Mouse (Mus musculus): ENCODE results near the gene Trip10. TPM values are rescaled to one million over a fixed set of nuclear protein-coding genes. Genes with fewer than 3 reads are reported as not detected.

Gene Trip10
- total and polyA plus RNA-seq, 2 experiments: 5.1 to 7.2 TPM

DNA sequence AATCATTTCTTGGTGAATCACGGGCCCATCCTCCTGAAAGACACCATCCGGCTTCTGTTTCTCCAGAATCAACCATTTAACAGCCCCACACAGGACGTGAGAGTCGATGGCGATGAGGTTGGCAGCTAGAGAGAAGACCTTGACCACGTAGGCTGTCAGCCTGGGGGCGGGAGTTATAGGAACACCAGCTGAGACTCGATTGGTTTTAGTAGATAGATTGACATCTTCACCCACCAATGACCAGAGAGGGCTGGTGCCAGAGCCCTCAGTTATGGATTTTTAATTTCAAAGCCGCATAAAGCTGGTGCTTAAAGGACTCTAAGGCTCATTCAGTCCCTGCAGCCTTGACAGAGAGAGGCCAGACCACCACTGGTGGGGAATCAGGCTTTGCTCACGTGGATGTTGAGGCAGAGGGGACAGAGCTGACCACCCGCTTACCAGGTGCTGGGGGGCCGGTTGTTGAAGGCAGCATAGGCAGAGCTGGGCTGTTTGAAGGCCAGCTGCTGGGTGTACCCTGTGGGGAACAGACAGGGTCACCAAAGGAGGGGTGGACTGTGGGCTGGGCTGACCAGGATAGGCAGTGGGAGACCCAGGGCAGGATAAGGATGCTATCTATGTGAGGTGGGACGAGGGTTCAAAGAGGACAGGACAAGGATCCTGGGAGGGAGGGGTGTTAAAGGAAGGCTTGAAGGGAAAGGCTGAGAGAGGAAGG lies 34.4 kb upstream of the Trip10 start:
- Histone ChIP-seq H3K36me3 (ENCODE audit: control insufficient read depth, insufficient read depth, low read length) (peaks cover 91% of the 10 kb centered on the region), H3K27me3 (ENCODE audit: control insufficient read depth, insufficient read depth, low read length) (no peaks in the 10 kb centered on the region), H3K79me2 (ENCODE audit: control insufficient read depth, insufficient read depth, low read length) (no peaks in the 10 kb centered on the region), H3K9ac (ENCODE audit: low read depth, low read length) (no peak overlapping the region), H3K4me1 (ENCODE audit: control insufficient read depth, insufficient read depth, low read length) (peaks cover 22% of the 10 kb centered on the region), H3K27ac (replicated peaks; ENCODE audit: insufficient read depth, low read depth, low read length) (no peak overlapping the region), H3K4me3 (ENCODE audit: insufficient read depth, low read depth, low read length) (no peak overlapping the region)
- WGBS: 41% methylated on average over 13 of the region's 13 CpGs
- TF ChIP-seq CTCF (IDR thresholded peaks at IDR 0.05; ENCODE audit: low read depth, low read length) (no peak), POLR2A (IDR thresholded peaks at IDR 0.05; ENCODE audit: extremely low read depth, insufficient read depth, low read length) (no peak)
- no peak for DNase-seq (ENCODE audit: extremely low read depth, low read depth, low spot score)

DNA sequence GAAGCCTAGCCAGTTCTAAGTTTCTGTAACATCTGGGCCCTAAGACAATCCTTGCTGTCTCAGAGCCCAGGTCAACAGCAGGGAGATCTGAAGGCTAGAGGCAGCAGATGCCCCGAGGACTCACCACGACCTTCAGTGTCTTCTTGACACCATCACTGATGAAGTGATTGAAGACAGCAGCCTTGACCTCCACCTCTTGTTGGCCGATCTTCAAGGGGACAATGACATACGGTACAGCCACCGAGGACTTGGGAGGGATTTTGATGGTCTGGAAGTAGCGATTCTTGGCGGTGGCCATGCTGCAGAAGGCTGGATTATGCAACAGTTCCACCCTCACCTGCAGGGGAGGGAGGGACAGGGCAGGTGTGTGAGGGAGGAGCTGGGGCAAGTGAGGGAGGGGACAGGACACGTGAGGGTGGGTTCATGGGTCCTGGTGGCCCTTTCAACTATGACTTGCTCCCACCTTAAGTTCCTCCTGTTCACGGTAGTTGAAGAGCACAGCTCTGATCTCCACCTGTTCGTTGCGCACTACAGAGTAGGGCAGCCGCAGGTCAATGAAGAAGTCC lies 30.8 kb upstream of the Trip10 start:
- H3K4me3 ChIP-seq (ENCODE audit: insufficient read depth, low read depth, low read length): no peak overlapping the region
- peak; percentile 40 for DNase-seq (ENCODE audit: extremely low read depth, low read depth, low spot score)
- no peaks in the 10 kb centered on the region for H3K27me3 ChIP-seq (ENCODE audit: control insufficient read depth, insufficient read depth, low read length)
- 0 out of 2 replicates have a peak overlapping the region, but pooled peaks have one; percentile 10 for H3K9ac ChIP-seq (ENCODE audit: low read depth, low read length)
- H3K27ac ChIP-seq (replicated peaks; ENCODE audit: insufficient read depth, low read depth, low read length): no peak overlapping the region
- peaks cover 29% of the 10 kb centered on the region for H3K4me1 ChIP-seq (ENCODE audit: control insufficient read depth, insufficient read depth, low read length)
- no peaks in the 10 kb centered on the region for H3K79me2 ChIP-seq (ENCODE audit: control insufficient read depth, insufficient read depth, low read length)
- TF ChIP-seq CTCF (IDR thresholded peaks at IDR 0.05; ENCODE audit: low read depth, low read length) (no peak), POLR2A (IDR thresholded peaks at IDR 0.05; ENCODE audit: extremely low read depth, insufficient read depth, low read length) (no peak)
- H3K36me3 ChIP-seq (ENCODE audit: control insufficient read depth, insufficient read depth, low read length): peaks cover 88% of the 10 kb centered on the region
- 42% methylated on average over 12 of the region's 12 CpGs for WGBS

DNA sequence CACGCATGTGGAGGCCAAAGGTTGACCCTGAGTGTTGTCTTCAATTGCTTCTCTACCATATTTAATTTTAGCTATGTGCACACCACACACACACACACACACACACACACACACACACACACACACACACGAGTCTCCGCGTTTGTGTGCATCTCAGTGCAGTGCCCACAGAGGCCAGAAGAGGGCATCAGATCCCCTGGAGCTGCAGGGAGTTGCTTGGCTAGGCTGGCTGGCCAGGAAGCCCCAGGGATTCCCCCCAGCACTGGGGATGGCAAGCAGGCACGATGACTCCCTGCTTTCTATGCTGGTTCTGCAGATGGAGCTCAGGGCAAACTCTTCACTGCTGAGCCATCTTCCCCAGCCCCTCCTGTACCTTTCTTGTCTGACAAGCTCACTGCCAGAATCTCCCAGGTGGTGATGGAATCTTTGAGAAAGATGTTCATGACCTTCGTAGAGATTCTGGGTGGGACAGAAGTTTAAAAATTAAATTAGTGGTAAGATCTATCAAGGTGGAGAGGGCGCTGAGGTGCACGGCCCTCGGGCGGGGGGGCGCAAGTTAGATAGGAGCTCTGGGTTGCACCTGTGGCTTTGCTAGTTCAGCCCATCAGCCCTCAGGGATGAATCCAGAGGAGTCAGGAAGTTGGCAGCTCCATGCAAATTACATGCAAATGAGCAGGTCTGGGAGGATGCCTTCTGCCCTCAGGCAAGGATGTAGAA lies 29.9 kb upstream of the Trip10 start:
- Histone ChIP-seq H3K4me3 (ENCODE audit: insufficient read depth, low read depth, low read length) (no peak overlapping the region), H3K79me2 (ENCODE audit: control insufficient read depth, insufficient read depth, low read length) (no peaks in the 10 kb centered on the region), H3K36me3 (ENCODE audit: control insufficient read depth, insufficient read depth, low read length) (peaks cover 84% of the 10 kb centered on the region), H3K27ac (replicated peaks; ENCODE audit: insufficient read depth, low read depth, low read length) (no peak overlapping the region), H3K9ac (ENCODE audit: low read depth, low read length) (no peak overlapping the region), H3K4me1 (ENCODE audit: control insufficient read depth, insufficient read depth, low read length) (peaks cover 38% of the 10 kb centered on the region), H3K27me3 (ENCODE audit: control insufficient read depth, insufficient read depth, low read length) (no peaks in the 10 kb centered on the region)
- TF ChIP-seq POLR2A (IDR thresholded peaks at IDR 0.05; ENCODE audit: extremely low read depth, insufficient read depth, low read length) (no peak), CTCF (IDR thresholded peaks at IDR 0.05; ENCODE audit: low read depth, low read length) (peak; percentile 83)
- WGBS: 33% methylated on average over 11 of the region's 11 CpGs
- peak; percentile 35 for DNase-seq (ENCODE audit: extremely low read depth, low read depth, low spot score)

DNA sequence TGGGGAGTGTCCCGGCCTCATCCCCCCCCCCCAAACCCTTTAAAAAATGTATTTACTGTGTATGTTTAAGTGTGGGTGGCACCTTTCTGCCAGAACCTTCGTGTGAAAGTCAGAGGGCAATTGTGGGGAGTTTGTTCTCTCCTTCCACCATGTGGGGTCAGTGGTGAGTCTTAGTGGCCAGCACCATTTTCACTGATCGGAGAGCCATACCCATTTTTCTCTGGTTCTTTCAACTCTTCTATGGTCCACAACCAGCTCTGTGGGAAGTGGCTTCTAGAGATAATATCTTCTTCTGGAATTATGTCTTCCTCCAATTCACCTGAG lies 29.4 kb upstream of the Trip10 start:
- no peak for DNase-seq (ENCODE audit: extremely low read depth, low read depth, low spot score)
- Histone ChIP-seq H3K9ac (ENCODE audit: low read depth, low read length) (no peak overlapping the region), H3K27me3 (ENCODE audit: control insufficient read depth, insufficient read depth, low read length) (no peaks in the 10 kb centered on the region), H3K4me3 (ENCODE audit: insufficient read depth, low read depth, low read length) (no peak overlapping the region), H3K79me2 (ENCODE audit: control insufficient read depth, insufficient read depth, low read length) (no peaks in the 10 kb centered on the region), H3K36me3 (ENCODE audit: control insufficient read depth, insufficient read depth, low read length) (peaks cover 83% of the 10 kb centered on the region), H3K27ac (replicated peaks; ENCODE audit: insufficient read depth, low read depth, low read length) (no peak overlapping the region), H3K4me1 (ENCODE audit: control insufficient read depth, insufficient read depth, low read length) (peaks cover 42% of the 10 kb centered on the region)
- WGBS: 19% methylated on average over 3 of the region's 3 CpGs
- peak; percentile 36; the same call in 1 of the 2 replicates for TF ChIP-seq CTCF (IDR thresholded peaks at IDR 0.05; ENCODE audit: low read depth, low read length)
- TF ChIP-seq POLR2A (IDR thresholded peaks at IDR 0.05; ENCODE audit: extremely low read depth, insufficient read depth, low read length): no peak

DNA sequence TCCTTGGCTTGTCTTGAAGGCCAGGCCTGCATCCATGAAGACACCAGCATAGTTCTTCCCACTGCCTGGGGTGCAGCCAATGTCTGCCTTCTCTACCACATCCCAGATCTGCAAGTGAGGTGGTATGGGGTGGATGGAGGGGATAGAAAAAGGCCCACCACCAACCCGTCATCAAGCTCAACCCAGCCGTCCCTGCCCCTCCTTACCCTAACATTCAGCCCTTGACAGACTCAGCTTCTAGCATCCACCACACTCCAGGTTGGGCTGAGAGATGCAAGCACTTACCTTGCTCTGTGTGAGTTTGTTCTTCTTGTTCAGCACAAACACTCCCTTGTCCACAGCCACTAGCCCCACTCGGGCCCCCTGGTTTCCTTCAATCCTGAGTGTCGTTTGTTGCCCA lies 27.3 kb upstream of the Trip10 start:
- TF ChIP-seq CTCF (IDR thresholded peaks at IDR 0.05; ENCODE audit: low read depth, low read length) (no peak), POLR2A (IDR thresholded peaks at IDR 0.05; ENCODE audit: extremely low read depth, insufficient read depth, low read length) (no peak)
- 58% methylated on average over 4 of the region's 4 CpGs for WGBS
- peaks cover 56% of the 10 kb centered on the region for H3K4me1 ChIP-seq (ENCODE audit: control insufficient read depth, insufficient read depth, low read length)
- no peak for DNase-seq (ENCODE audit: extremely low read depth, low read depth, low spot score)
- no peaks in the 10 kb centered on the region for H3K27me3 ChIP-seq (ENCODE audit: control insufficient read depth, insufficient read depth, low read length)
- H3K79me2 ChIP-seq (ENCODE audit: control insufficient read depth, insufficient read depth, low read length): peaks cover 5% of the 10 kb centered on the region; the same call in 1 of the 2 replicates
- peaks cover 76% of the 10 kb centered on the region for H3K36me3 ChIP-seq (ENCODE audit: control insufficient read depth, insufficient read depth, low read length)
- H3K4me3 ChIP-seq (ENCODE audit: insufficient read depth, low read depth, low read length): no peak overlapping the region
- H3K9ac ChIP-seq (ENCODE audit: low read depth, low read length): no peak overlapping the region
- no peak overlapping the region for H3K27ac ChIP-seq (replicated peaks; ENCODE audit: insufficient read depth, low read depth, low read length)

Data from liver, adult 2 months (tissue).